Mouse (Mus musculus) heart, embryonic 13.5 days (tissue): ENCODE data around the gene Nudt14. TPM values are rescaled to one million over a fixed set of nuclear protein-coding genes. Genes with fewer than 3 reads are reported as not detected.

Experiments
- ATAC-seq: fragments of 200-750 bp; cut with Nextera tagmentation; 2 replicates; pipeline ENCODE4 v1.8.0; 2017; ENCODE audit warnings: moderate TSS enrichment; ENCODE audit not compliant: insufficient number of reproducible peaks, low FRiP score, low TSS enrichment; ENCODE audit errors: extremely low read depth
- H3K27ac ChIP-seq: fragments of 300-500 bp; sonication (generic); replicated peaks from 2 replicates; pipeline ENCODE4 v1.5.1; 2015; ENCODE audit warnings: moderate library complexity, mild to moderate bottlenecking, inconsistent platforms
- H3K27me3 ChIP-seq: fragments of 300-500 bp; sonication (generic); replicated peaks from 2 replicates; pipeline ENCODE4 v1.6.1; 2015; ENCODE audit warnings: mild to moderate bottlenecking, inconsistent platforms
- H3K36me3 ChIP-seq: fragments of 300-500 bp; sonication (generic); 2 replicates; pipeline ENCODE4 v1.6.1; 2015; ENCODE audit warnings: mild to moderate bottlenecking, inconsistent platforms
- H3K4me1 ChIP-seq: fragments of 300-500 bp; sonication (generic); 2 replicates; pipeline ENCODE4 v1.6.1; 2015; ENCODE audit warnings: inconsistent platforms
- H3K4me2 ChIP-seq: fragments of 300-500 bp; sonication (generic); 2 replicates; pipeline ENCODE4 v1.6.1; 2015; ENCODE audit warnings: inconsistent platforms, mild to moderate bottlenecking, moderate library complexity
- H3K4me3 ChIP-seq: fragments of 300-500 bp; sonication (generic); 2 replicates; pipeline ENCODE4 v1.5.1; 2015; ENCODE audit warnings: moderate library complexity, mild to moderate bottlenecking, inconsistent platforms
- H3K9ac ChIP-seq: fragments of 300-500 bp; sonication (generic); 2 replicates; pipeline ENCODE4 v1.6.1; 2015; ENCODE audit warnings: inconsistent platforms, mild to moderate bottlenecking, moderate library complexity
- H3K9me3 ChIP-seq: fragments of 300-500 bp; sonication (generic); 2 replicates; pipeline ENCODE4 v1.6.1; 2016; ENCODE audit warnings: inconsistent platforms
- WGBS: fragments of 180-500 bp; shearing (Covaris S2); methylation state at CpG from one replicate; pipeline ENCODE4 v1.1.7; 2015; ENCODE audit warnings: mixed read lengths; 5-methylcytosine and 5-hydroxymethylcytosine counted together
- polyA plus RNA-seq: library from polyadenylated mRNA; unstranded; fragments of >200 nt; fragmentation: Nextera tagmentation; extraction: Ambion mirVana; gene quantifications from 2 replicates; pipeline ENCODE4 v1.2.1, GENCODE M21; 2015

The Nudt14 gene
- polyA plus RNA-seq, 1 experiment from 2014 or later, result 45.3 TPM

DNA sequence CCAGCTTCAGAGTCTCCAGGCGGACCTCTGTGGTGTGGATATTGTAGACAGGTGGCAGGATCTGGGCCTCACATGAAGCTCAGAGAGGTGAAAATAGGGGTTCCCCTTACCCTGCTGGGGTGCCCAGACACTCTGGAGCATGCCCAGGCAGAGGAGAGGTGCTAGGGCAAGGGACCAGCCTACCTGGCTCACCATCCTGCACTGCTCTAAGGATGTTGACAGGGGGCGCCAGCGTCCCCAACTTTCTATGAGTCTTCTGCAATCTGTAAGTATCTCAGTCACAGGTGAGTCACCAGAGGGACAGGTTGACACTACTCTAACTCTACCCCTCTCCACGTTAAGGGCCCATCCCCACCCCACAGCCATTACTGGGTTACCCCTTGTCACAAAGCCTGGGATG is 5.4 kb upstream of the Nudt14 start:
- Histone ChIP-seq H3K9me3 (no peaks in the 10 kb centered on the region), H3K4me2 (no peak overlapping the region), H3K27ac (peak overlapping the region; percentile 68), H3K36me3 (no peaks in the 10 kb centered on the region), H3K4me3 (no peak overlapping the region), H3K4me1 (peaks cover 30% of the 10 kb centered on the region), H3K27me3 (peaks cover 31% of the 10 kb centered on the region), H3K9ac (no peak overlapping the region)
- ATAC-seq, result no peak
- WGBS, result 21% methylated on average over 4 of the region's 4 CpGs

DNA sequence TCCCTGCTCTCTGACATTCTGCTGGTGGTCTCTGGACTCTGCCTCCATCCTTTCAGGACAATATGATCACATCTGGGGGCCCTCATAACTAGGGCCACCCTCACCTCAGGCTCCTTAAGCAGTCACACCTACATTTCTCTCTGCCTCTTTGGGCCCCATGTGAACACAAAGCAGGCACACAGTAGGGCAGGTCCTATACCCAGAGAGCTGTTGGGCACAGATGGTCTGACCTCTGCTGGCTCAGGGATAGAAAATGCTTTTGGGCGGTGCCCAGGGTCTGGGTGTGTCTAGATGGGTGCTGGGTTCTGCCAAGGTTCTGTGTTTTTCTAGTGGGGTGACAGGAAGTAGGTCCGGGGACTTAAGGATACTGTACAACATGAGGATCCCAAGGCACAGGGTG is 1.7 kb upstream of the Nudt14 start:
- no peak overlapping the region for H3K4me3 ChIP-seq
- peaks cover 30% of the 10 kb centered on the region for H3K27me3 ChIP-seq
- no peaks in the 10 kb centered on the region for H3K36me3 ChIP-seq
- WGBS, result 66% methylated on average over 2 of the region's 2 CpGs
- no peaks in the 10 kb centered on the region for H3K9me3 ChIP-seq
- ATAC-seq, result no peak
- no peak overlapping the region for H3K27ac ChIP-seq
- H3K4me2 ChIP-seq, result no peak overlapping the region
- H3K4me1 ChIP-seq, result peaks cover 19% of the 10 kb centered on the region
- H3K9ac ChIP-seq, result no peak overlapping the region

DNA sequence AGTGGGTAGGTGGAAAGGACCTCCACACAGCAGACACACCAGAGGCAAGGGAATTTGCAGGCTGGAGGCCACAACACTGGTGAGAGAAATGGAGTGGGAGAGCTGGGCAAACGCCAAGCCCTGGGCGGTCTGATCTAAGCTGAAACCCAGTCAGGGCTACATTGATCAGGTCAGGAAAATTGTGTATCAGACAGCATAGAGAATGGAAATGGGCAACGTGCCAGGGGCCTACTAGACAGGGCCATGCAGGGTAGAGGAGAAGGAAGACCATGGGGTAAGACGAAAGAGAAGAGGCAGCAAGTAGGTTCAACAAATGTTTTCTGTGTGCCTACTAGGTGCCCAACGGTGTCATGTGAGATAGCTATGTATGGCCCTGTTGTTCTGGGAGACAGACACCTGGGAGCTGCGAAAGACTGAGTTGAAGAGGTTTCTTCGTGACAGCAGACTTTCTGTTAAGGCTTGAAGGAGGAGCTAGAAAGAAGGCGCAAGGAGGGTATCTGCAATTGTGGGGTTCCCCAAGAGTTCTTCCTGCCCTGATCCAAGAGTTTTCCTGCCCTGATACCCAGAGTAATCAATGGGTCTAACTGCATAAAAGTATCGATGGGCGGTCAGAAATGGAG is 658 bp downstream of the Nudt14 start:
- peak overlapping the region; percentile 82 for H3K4me2 ChIP-seq
- no peaks in the 10 kb centered on the region for H3K36me3 ChIP-seq
- H3K9me3 ChIP-seq, result no peaks in the 10 kb centered on the region
- peaks cover 15% of the 10 kb centered on the region for H3K27me3 ChIP-seq
- ATAC-seq, result no peak
- peak overlapping the region; percentile 79 for H3K4me3 ChIP-seq
- peaks cover 29% of the 10 kb centered on the region for H3K4me1 ChIP-seq
- H3K27ac ChIP-seq, result peak overlapping the region; percentile 44; the same call in 1 of the 2 replicates
- H3K9ac ChIP-seq, result peak overlapping the region; percentile 89
- 41% methylated on average over 10 of the region's 10 CpGs for WGBS

DNA sequence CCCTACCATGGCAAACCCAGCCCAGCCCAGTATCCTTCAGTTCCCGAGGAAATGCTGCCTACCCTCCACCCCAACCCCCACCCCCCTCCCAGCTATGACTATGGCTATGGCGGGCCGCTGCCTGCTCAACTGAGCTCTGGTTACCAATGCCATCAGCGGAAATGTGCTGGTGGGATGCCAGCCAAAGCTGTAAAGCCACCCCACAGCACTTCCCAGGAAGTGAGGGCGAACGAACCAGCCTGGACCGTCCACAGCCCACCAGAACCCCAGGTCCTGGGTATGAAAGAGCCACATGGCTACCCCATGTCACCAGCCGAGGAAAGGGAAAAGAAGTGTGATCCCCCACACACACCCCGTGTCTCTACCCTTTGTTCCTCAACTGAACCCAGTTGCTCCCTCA is 1.2 kb downstream of the Nudt14 start:
- H3K9ac ChIP-seq, result no peak overlapping the region
- WGBS, result 71% methylated on average over 9 of the region's 9 CpGs
- H3K27ac ChIP-seq, result no peak overlapping the region; the same call in 1 of the 2 replicates
- H3K36me3 ChIP-seq, result no peaks in the 10 kb centered on the region
- H3K9me3 ChIP-seq, result no peaks in the 10 kb centered on the region
- ATAC-seq, result no peak
- H3K27me3 ChIP-seq, result peaks cover 12% of the 10 kb centered on the region
- no peak overlapping the region for H3K4me3 ChIP-seq
- H3K4me2 ChIP-seq, result peak overlapping the region; percentile 82
- H3K4me1 ChIP-seq, result peaks cover 29% of the 10 kb centered on the region

DNA sequence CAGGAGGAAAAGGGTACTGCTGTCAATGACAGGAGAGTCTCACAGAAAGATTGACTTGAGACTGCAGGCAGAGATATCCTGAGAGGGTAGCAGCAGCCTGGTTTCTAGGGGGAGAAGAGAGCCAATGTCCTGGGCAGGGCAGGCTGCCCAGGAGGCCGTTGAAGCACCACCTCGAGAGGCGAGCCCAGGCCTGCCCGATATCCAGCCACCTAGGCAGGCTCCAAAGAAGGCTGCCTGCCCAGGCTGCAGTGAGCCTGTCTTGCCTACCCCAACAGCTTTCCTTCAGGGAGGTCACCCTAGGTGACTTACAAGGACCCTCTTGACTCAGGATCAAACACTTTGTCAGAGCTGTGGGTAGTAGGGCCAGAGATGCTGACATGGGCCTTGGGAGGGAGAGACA is 1.7 kb downstream of the Nudt14 start:
- WGBS, result 84% methylated on average over 4 of the region's 4 CpGs
- no peak overlapping the region for H3K4me2 ChIP-seq
- ATAC-seq, result no peak
- peaks cover 29% of the 10 kb centered on the region for H3K4me1 ChIP-seq
- no peak overlapping the region for H3K4me3 ChIP-seq
- peaks cover 11% of the 10 kb centered on the region for H3K27me3 ChIP-seq
- no peak overlapping the region for H3K9ac ChIP-seq
- no peaks in the 10 kb centered on the region for H3K9me3 ChIP-seq
- no peak overlapping the region for H3K27ac ChIP-seq
- no peaks in the 10 kb centered on the region for H3K36me3 ChIP-seq

DNA sequence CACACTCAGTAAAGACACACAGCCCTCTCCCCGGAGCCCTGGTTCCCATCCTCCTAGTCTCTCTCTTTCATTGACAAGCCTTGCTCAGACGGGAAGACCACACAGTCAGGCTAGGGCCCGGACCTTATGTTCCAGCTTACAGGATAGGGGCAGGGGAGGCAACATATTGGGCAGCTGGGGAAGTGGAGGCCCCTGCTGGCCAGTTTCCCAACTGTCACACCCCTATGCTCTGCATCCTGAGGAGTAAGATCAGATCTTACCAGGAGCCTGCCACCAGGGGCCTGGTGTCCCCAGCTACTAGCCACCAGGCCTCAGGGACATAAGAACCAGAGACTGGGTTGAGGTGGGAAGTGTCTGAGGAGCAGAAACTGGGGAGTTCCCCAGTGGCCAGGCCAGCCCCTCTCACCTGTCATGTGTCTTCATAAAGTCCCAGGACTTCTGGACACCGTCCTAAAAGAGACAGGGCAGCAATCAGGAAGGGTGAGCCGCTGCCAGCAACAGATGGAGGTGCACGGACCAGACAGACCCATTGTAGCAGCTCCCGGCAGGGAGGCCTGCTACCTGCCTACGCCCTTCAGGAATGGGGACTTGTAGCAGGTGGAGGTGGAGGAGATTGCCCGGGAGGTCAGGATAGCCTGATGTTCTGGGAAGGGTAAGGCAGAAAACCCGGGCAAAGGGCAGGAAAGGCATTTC is 2.9 kb downstream of the Nudt14 start:
- Histone ChIP-seq H3K9me3 (no peaks in the 10 kb centered on the region), H3K27ac (no peak overlapping the region), H3K9ac (no peak overlapping the region), H3K4me3 (no peak overlapping the region), H3K4me1 (peaks cover 29% of the 10 kb centered on the region), H3K27me3 (peaks cover 11% of the 10 kb centered on the region), H3K36me3 (no peaks in the 10 kb centered on the region), H3K4me2 (no peak overlapping the region)
- WGBS, result 53% methylated on average over 10 of the region's 10 CpGs
- no peak for ATAC-seq

DNA sequence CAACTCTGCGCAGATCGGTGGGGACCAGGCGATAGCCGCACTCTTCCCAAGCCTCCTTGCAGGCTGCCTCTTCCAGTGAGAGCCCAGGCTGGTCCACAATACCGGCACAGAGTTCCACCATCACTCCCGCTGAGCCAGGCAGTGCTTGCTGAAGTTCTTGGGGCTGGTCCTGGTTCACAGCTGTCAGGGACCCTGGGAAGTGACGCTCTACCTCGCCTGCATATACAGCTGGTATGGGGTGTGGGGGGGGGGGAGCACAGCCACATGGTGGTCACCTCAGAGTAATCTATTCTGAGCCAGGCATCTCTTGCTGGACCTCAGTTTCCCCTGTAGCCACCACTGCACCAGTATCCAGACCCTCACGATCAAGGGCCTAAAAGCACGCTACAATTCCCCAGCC is 3.6 kb downstream of the Nudt14 start:
- H3K27ac ChIP-seq, result no peak overlapping the region
- no peak overlapping the region for H3K9ac ChIP-seq

DNA sequence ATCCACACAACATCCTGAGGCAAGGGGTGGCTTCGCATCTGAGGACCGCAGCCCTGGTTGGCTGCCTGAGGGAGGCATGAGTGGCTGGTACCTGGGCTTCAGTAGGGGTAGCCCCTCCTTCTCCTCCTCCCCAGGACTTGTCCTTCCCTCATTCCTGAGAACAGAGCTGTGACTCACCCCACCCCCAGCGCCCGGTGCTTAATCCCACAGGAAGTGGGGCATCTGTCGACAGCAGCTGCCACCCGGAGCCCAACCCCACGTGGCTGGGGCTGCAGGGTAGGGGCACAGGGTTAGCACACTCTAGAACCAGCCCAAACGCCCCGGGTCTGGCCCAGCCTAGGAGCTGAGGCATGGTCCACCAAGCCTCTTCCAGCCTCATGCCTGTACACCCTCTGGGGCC is 4.0 kb downstream of the Nudt14 start:
- Histone ChIP-seq H3K4me1 (peaks cover 32% of the 10 kb centered on the region), H3K27ac (no peak overlapping the region), H3K9me3 (no peaks in the 10 kb centered on the region), H3K27me3 (peaks cover 14% of the 10 kb centered on the region), H3K4me2 (no peak overlapping the region), H3K9ac (no peak overlapping the region), H3K4me3 (no peak overlapping the region), H3K36me3 (no peaks in the 10 kb centered on the region)
- WGBS, result 34% methylated on average over 9 of the region's 9 CpGs
- ATAC-seq, result no peak

More for the DNA sequence above, 3.6 kb downstream of the Nudt14 start:
- Histone ChIP-seq H3K27me3 (peaks cover 16% of the 10 kb centered on the region), H3K4me2 (no peak overlapping the region), H3K9me3 (no peaks in the 10 kb centered on the region), H3K4me3 (no peak overlapping the region), H3K36me3 (no peaks in the 10 kb centered on the region), H3K4me1 (peaks cover 29% of the 10 kb centered on the region)
- 70% methylated on average over 10 of the region's 10 CpGs for WGBS
- no peak for ATAC-seq

DNA sequence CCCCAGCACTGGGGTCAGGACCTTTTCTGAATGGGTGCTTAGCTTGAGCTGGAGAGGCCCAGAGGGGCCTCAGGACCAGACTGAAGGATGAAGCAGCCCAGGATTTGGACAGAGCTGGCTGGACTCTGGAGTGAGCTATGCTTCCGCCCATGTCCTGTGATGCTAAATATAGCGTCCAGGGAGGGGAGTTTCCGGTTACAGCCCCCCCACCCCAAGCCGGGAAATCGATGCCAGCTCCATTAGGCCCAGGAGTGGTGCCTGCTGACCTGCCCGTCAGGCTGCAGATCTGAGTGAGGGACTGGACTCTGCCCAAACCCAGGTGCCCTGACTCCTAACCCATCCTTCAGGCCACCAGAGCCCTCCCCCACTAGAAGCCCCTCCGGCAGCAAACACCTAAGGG is 9.3 kb downstream of the Nudt14 start:
- Histone ChIP-seq H3K4me3 (no peak overlapping the region), H3K9ac (peak overlapping the region; percentile 50)

DNA sequence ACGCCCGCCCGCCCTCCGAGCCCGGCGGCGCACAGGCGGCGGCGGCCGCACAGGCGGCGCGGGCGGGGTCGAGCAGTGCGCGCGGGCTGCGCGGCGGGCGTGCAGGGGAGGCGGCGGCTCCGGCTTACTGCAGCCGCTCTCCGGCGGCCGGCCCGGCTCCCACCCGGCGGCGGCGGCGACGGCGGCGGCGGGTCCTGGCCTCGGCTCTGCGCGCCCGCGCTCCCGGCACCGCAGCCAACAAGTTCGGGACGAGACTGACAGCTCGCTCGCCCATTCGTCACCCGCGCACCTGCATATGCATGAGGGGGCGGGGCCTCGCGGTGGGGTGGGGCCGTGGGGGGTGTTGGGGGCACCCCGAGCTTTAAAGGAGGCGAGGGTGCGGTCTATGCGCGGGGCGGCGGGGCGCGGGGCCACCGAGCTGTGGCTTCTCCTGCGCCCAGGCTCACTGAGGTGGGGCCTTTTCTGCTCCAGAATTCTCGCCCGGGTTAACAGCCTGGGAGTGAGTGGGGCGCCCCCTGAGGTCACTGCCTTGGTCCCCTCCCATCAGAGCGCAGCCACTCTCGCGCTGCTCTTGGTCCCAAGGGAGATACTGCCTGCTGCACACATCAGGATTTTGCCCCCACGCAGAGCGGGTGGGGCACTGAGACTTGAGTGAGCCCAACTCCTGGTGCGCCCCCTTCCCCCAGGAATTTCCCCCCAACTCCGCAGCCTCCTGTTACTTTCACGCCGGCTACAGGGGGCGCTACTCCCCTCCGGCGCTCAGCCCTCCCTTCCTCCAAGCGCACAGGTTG is 12.2 kb downstream of the Nudt14 start, which contains the start of gene Jag2:
Jag2 (minus strand) TSS at position 215 of the 791 bp plus-strand sequence.
- peaks cover 81% of the 10 kb centered on the region for H3K27me3 ChIP-seq
- peaks cover 38% of the 10 kb centered on the region for H3K4me1 ChIP-seq
- peak within 1 kb of the TSS; percentile 65 for H3K4me3 ChIP-seq
- peak within 1 kb of the TSS; percentile 39; the same call in 1 of the 2 replicates for H3K27ac ChIP-seq
- WGBS, result under 1% methylated on average over 66 of the region's 85 CpGs
- H3K36me3 ChIP-seq, result no peaks in the 10 kb centered on the region
- H3K4me2 ChIP-seq, result peak within 1 kb of the TSS; percentile 96
- no peaks in the 10 kb centered on the region for H3K9me3 ChIP-seq
- peak; percentile 17; the same call in 1 of the 2 replicates for ATAC-seq
- peak within 1 kb of the TSS; percentile 82 for H3K9ac ChIP-seq

More for the DNA sequence above, 9.3 kb downstream of the Nudt14 start:
- H3K4me1 ChIP-seq, result peaks cover 34% of the 10 kb centered on the region
- H3K9me3 ChIP-seq, result no peaks in the 10 kb centered on the region
- 9% methylated on average over 7 of the region's 7 CpGs for WGBS
- H3K27ac ChIP-seq, result 0 out of 2 replicates have a peak overlapping the region, but pooled peaks have one; percentile 42
- ATAC-seq, result no peak
- H3K27me3 ChIP-seq, result peaks cover 52% of the 10 kb centered on the region
- peak overlapping the region; percentile 16; the same call in 1 of the 2 replicates for H3K4me2 ChIP-seq
- H3K36me3 ChIP-seq, result no peaks in the 10 kb centered on the region
